Mouse (Mus musculus) forebrain, postnatal 0 days (tissue): ENCODE data around the gene Prkd2. TPM values are rescaled to one million over a fixed set of nuclear protein-coding genes. Genes with fewer than 3 reads are reported as not detected.

Experiments used
- ATAC-seq: fragments of 200-750 bp; cut with Nextera tagmentation; 2 replicates; pipeline ENCODE4 v1.8.0; 2017; ENCODE audit warnings: mild to moderate bottlenecking, moderate library complexity
- DNase-seq: peaks from one replicate; pipeline ENCODE4 v3.0.0-alpha.2; 2015
- H3K27ac ChIP-seq: fragments of 300-500 bp; sonication (generic); 2 replicates; pipeline ENCODE4 v1.5.1; 2014; ENCODE audit warnings: low read depth, mild to moderate bottlenecking, antibody characterized with exemption, low read length, moderate library complexity, mixed read lengths
- H3K27me3 ChIP-seq: fragments of 300-500 bp; sonication (generic); 2 replicates; pipeline ENCODE4 v1.6.1; 2014; ENCODE audit warnings: mild to moderate bottlenecking, low read length, mixed read lengths; ENCODE audit not compliant: insufficient read depth
- H3K36me3 ChIP-seq: fragments of 300-500 bp; sonication (generic); 2 replicates; pipeline ENCODE4 v1.6.1; 2014; ENCODE audit warnings: mild to moderate bottlenecking, moderate library complexity; ENCODE audit not compliant: insufficient read depth
- H3K4me1 ChIP-seq: fragments of 300-500 bp; sonication (generic); 2 replicates; pipeline ENCODE4 v1.6.1; 2014; ENCODE audit warnings: antibody characterized with exemption; ENCODE audit not compliant: insufficient read depth
- H3K4me2 ChIP-seq: fragments of 300-500 bp; sonication (generic); 2 replicates; pipeline ENCODE4 v1.6.1; 2014; ENCODE audit warnings: low read depth, mild to moderate bottlenecking, moderate library complexity
- H3K4me3 ChIP-seq: fragments of 300-500 bp; sonication (generic); 2 replicates; pipeline ENCODE4 v1.5.1; 2014; ENCODE audit warnings: low read depth, low read length, mixed read lengths
- H3K9ac ChIP-seq: fragments of 300-500 bp; sonication (generic); 2 replicates; pipeline ENCODE4 v1.6.1; 2014; ENCODE audit warnings: mild to moderate bottlenecking
- H3K9me3 ChIP-seq: fragments of 300-500 bp; sonication (generic); 2 replicates; pipeline ENCODE4 v1.6.1; 2016; ENCODE audit warnings: low read length
- CTCF ChIP-seq: sonication (generic); IDR thresholded peaks from 2 replicates; pipeline ENCODE4 v1.5.1; 2016; ENCODE audit warnings: antibody characterized with exemption, control low read depth, low read depth
- WGBS: fragments of 180-500 bp; shearing (Covaris S2); extraction: QIAGEN DNeasy Blood & Tissue Kit; methylation state at CpG from one replicate; pipeline ENCODE4 v1.1.7; 2014; 5-methylcytosine and 5-hydroxymethylcytosine counted together
- polyA plus RNA-seq: library from polyadenylated mRNA; unstranded; fragments of >200 nt; fragmentation: Nextera tagmentation; extraction: Ambion mirVana; gene quantifications from 2 replicates; pipeline ENCODE4 v1.2.1, GENCODE M21; 2015
- total RNA-seq: library from RNA; depleted of rRNA; stranded (reverse); fragments of >200 nt; gene quantifications from 2 replicates; pipeline ENCODE4 v1.2.3, GENCODE M21; 2014

The Prkd2 gene
- total and polyA plus RNA-seq, 2 experiments from 2014 or later, result 3.9 to 4.0 TPM

DNA sequence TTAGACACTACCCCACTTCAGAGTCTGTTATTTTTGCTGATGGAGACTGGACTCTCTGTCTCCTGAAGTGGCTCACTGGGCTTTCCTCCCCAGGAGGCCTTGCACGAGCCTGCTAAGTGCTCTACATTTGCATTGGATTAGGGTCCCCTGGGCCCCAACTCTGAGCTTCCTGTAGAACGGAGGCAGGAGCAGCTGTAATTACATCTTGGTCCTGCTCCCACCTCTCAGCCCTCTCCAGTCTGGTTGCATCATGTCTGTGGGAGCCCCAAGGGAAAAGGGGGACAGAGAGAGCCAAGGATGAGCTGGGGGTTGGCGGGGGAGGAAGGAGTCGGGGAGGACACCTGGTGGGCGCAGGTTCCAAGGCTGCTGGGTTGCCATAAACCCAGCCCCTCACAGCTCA is 57.8 kb downstream of the Prkd2 start:
- Histone ChIP-seq H3K4me2 (no peak overlapping the region), H3K9ac (no peak overlapping the region), H3K9me3 (no peaks in the 10 kb centered on the region), H3K4me3 (no peak overlapping the region), H3K36me3 (no peaks in the 10 kb centered on the region), H3K4me1 (no peaks in the 10 kb centered on the region), H3K27ac (no peak overlapping the region), H3K27me3 (no peaks in the 10 kb centered on the region)
- no peak for ATAC-seq
- no peak for TF ChIP-seq CTCF
- 24% methylated on average over 5 of the region's 5 CpGs for WGBS
- no peak for DNase-seq

DNA sequence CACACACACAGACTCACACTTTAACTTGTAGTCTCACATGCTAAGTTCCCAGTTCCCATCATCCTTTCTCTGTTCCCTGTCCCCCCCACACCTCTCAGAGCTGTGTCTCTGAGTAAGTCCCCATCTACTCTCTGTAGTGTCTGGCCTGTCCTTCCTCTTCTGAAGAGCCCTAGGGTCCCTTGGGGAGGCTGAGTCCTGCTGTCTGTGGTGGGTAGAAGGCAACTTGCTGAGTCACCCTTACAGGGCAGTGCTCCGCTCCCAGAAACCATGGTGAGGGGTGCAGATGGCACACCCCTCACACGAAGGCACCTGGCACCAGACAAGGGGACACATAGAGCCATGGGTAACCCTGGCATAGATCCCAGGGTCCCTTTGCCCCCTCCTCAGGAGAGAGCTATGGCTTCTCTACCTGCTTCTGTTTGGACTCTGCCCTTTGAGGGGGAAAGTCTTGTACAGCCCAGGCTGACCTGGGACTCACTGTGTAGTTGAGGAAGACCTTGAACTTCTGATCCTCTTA is 60.8 kb downstream of the Prkd2 start:
- Histone ChIP-seq H3K9me3 (no peaks in the 10 kb centered on the region), H3K4me3 (no peak overlapping the region), H3K27me3 (no peaks in the 10 kb centered on the region), H3K4me2 (no peak overlapping the region), H3K27ac (no peak overlapping the region), H3K36me3 (no peaks in the 10 kb centered on the region), H3K9ac (no peak overlapping the region), H3K4me1 (no peaks in the 10 kb centered on the region)
- DNase-seq (no peak), ATAC-seq (no peak)
- no peak for TF ChIP-seq CTCF
- 66% methylated on average over 2 of the region's 2 CpGs for WGBS

DNA sequence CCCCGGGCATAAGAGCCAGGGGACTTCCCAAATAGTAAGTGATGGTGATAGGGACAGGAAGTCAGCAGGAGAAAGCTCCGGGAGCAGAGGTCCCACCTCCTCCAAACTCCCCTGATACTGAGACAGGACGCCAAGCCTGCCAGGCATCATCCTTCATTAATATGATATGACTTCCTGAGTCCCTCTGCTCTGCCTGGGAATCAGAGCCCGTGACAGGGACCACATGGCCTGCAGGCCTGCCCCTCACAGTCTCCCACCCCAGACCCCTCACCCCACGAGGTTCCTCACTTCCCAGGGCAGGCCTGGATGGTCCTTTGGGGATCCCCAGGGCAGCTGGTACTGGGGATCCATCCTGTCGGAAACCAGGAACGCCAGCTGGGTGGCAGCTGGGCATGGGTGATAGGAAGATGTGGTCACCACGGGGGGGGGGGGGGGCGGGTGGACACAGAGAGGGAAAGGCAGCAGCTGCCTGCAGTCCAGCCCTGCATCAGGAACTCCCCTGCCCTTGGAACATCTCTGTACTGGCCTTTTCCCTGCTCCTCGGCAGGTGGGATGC is 61.5 kb downstream of the Prkd2 start:
- H3K36me3 ChIP-seq, result no peaks in the 10 kb centered on the region
- H3K4me3 ChIP-seq, result no peak overlapping the region
- ATAC-seq, result no peak
- WGBS, result 69% methylated on average over 9 of the region's 10 CpGs
- no peak for TF ChIP-seq CTCF
- H3K4me2 ChIP-seq, result no peak overlapping the region
- DNase-seq, result no peak
- no peaks in the 10 kb centered on the region for H3K4me1 ChIP-seq
- H3K9ac ChIP-seq, result no peak overlapping the region
- H3K27ac ChIP-seq, result no peak overlapping the region
- no peaks in the 10 kb centered on the region for H3K27me3 ChIP-seq
- H3K9me3 ChIP-seq, result no peaks in the 10 kb centered on the region

DNA sequence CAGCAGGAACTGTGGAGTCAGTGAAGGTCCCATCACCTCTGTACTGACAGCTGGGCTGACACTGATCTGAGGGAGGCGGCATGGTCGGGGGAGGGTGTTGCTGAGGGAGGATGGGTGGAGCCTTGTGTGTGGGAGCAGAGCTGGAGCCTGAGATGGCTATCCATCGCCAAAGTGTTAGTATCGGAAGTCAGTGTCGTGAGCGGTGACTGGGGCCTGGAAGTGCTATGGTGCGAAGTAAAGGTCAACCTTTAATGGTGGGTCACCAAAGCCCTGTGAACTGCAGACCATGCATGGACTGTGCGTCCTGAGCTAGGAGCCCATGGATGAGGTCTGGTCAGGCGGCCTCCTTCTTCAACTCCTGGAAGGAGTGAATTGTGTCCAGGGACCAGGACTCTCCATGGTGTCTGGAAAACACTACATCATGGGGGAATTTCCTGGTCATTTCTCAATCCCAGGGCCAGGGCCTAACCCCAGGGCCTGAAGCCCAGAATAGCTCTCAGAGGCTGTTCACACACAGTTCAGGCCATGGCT is 62.9 kb downstream of the Prkd2 start:
- Histone ChIP-seq H3K4me3 (no peak overlapping the region), H3K4me1 (no peaks in the 10 kb centered on the region), H3K27me3 (no peaks in the 10 kb centered on the region), H3K4me2 (no peak overlapping the region), H3K9ac (no peak overlapping the region), H3K27ac (no peak overlapping the region), H3K9me3 (no peaks in the 10 kb centered on the region), H3K36me3 (no peaks in the 10 kb centered on the region)
- DNase-seq (no peak), ATAC-seq (no peak)
- no peak for TF ChIP-seq CTCF
- WGBS, result 68% methylated on average over 9 of the region's 9 CpGs

DNA sequence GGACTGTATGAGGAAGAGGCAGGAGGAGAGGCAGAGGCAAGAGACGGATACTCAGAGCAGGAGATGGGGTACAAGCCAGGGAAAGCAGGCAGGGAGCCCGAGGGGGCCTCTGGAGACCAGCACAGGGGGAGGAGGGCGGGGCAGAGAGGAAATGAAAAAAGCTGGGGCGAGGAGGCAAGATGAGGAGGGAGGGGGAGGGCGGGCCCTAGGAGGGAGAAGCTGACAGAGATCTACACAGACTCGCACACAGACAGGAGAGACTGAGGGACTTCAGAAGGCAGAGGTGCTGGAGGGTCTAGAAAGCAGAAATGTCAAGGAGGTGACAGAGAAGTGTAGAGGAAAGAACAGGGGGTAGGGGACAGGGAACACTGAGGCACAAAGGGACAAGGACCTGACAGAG is 63.6 kb downstream of the Prkd2 start, which contains the start of gene Ptgir:
Gene Ptgir (plus strand): TSS at position 210 of the 400 bp plus-strand sequence.
- WGBS, result 16% methylated on average over 6 of the region's 6 CpGs
- ATAC-seq (no peak), DNase-seq (no peak)
- Histone ChIP-seq H3K4me2 (no peak within 1 kb of the TSS), H3K36me3 (no peaks in the 10 kb centered on the region), H3K9ac (no peak within 1 kb of the TSS), H3K27ac (no peak within 1 kb of the TSS), H3K4me3 (no peak within 1 kb of the TSS), H3K4me1 (no peaks in the 10 kb centered on the region), H3K9me3 (no peaks in the 10 kb centered on the region), H3K27me3 (no peaks in the 10 kb centered on the region)
- no peak for TF ChIP-seq CTCF

DNA sequence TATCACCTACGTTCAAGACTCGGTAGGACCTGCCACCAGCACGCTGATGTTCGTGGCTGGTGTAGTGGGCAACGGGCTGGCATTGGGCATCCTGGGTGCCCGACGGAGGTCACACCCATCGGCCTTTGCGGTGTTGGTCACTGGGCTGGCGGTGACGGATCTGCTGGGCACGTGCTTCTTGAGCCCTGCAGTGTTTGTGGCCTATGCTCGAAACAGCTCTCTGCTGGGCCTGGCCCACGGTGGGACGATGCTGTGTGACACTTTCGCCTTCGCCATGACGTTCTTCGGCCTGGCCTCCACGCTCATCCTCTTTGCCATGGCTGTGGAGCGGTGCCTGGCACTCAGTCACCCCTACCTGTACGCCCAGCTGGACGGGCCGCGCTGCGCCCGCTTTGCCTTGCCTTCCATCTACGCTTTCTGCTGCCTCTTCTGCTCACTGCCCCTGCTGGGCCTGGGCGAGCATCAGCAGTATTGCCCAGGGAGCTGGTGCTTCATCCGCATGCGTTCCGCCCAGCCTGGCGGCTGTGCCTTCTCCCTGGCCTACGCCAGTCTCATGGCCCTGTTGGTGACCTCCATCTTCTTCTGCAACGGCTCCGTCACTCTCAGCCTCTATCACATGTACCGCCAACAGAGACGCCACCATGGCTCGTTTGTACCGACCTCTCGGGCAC is 64.3 kb downstream of the Prkd2 start:
- H3K4me1 ChIP-seq, result no peaks in the 10 kb centered on the region
- WGBS, result 96% methylated on average over 41 of the region's 41 CpGs
- no peak for TF ChIP-seq CTCF
- no peak overlapping the region for H3K4me2 ChIP-seq
- H3K4me3 ChIP-seq, result no peak overlapping the region
- no peaks in the 10 kb centered on the region for H3K36me3 ChIP-seq
- no peaks in the 10 kb centered on the region for H3K27me3 ChIP-seq
- no peak for ATAC-seq
- no peak overlapping the region for H3K9ac ChIP-seq
- DNase-seq, result no peak
- no peaks in the 10 kb centered on the region for H3K9me3 ChIP-seq
- H3K27ac ChIP-seq, result no peak overlapping the region

DNA sequence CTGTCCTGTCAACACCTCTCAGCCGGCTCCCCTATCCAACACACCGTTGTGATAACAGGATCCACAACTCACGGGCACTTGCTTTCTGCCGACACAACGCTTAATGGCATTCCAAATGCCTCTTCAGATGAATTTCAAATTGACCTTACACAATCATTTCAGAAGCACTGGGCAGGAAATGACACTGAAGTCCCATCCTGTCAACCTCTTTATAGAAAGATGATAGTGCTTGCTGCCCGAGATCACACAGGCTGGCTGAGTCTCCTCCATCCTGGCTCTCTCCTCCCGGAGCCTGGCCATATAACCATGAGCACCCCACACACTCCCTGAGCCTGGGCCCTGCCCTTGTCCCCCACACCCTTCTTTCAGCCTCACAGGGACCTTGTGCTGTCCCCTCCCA is 65.1 kb downstream of the Prkd2 start:
- no peak overlapping the region for H3K27ac ChIP-seq
- 84% methylated on average over 7 of the region's 7 CpGs for WGBS

More for the DNA sequence above, 65.1 kb downstream of the Prkd2 start:
- H3K9me3 ChIP-seq, result no peaks in the 10 kb centered on the region
- no peak overlapping the region for H3K4me2 ChIP-seq
- ATAC-seq (no peak), DNase-seq (no peak)
- no peaks in the 10 kb centered on the region for H3K36me3 ChIP-seq
- H3K27me3 ChIP-seq, result no peaks in the 10 kb centered on the region
- no peaks in the 10 kb centered on the region for H3K4me1 ChIP-seq
- H3K4me3 ChIP-seq, result no peak overlapping the region
- TF ChIP-seq CTCF, result no peak
- no peak overlapping the region for H3K9ac ChIP-seq
